Mouse (Mus musculus) mature B cell (primary cell): ENCODE data around the gene Psme2b.
"Not testable (repeated sequence)": the region's sequence is repeated elsewhere in the genome, so short reads cannot be mapped to it uniquely, and the experiment has no call there.

Experiments
- in situ Hi-C: fragments of 300-500 bp; cut with MboI; formaldehyde crosslinking; loops from 2 replicates; pipeline ENCODE4 v1.14.3; 2019

The Psme2b gene

DNA sequence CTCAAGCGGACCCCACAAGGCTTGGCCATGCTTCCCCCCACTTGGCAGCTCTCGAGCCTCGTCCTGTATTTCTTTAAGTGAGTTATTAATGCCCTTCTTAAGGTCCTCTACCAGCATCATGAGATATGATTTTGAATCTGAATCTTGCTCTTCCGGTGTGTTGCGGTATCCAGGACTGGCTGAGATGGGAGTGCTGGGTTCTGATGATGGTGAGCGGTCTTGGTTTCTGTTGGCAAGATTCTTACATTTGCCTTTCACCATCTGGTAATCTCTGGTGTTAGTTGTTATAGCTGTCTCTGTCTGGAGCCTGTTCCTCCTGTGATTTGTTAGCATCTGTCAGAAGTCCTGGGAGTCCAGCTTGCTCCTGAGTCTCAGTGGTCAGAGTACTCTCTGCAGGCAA is at the start of gene Psme2b:
Gene Psme2b (minus strand): TSS at position 101 of the 400 bp plus-strand sequence.
- in situ Hi-C loops, result not testable (repeated sequence)

DNA sequence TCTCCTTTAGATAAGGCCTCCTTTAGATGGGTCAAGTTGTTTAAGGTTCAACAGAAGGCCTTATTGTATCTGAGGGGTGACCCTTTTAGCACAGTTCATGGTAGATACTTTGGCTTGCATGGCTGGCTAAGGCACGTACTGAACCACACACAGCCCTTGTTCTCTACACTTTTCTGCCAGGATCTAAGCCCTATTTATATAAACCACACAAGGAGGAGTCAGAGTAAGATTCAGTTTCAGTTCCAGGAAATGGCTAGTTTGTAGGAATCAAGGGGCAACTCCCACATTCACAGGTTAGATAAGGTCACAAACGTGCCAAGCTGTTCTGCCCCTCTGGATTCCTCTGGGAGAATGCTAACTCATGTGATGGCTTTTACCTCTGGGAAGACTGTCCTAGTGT is 48.0 kb upstream of the Psme2b start, which contains the start of gene Tgtp1:
Gene Tgtp1 (minus strand): TSS at position 155 of the 400 bp plus-strand sequence.
- in situ Hi-C loops, result not testable (repeated sequence)

DNA sequence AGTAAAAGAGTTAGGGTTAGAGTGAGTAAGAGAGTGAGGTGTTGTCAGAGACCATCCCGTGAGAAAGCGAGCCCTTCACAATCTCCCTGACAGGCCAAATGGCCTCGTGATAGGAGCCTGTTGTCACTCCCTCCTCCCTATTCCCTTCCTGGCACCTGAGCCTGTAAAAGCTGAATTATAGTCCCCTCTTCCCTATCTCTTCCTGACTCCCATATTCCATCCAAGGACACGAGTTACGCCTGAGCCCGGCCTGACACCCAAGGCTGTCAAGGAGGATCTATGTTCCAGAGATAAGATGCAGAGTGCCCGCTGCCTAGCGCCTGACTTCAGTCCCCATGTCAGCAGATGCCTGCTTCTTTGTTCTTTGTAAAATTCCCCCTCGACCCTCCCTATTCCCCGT is 47.3 kb upstream of the Psme2b start:
- in situ Hi-C loops, result not testable (repeated sequence)

DNA sequence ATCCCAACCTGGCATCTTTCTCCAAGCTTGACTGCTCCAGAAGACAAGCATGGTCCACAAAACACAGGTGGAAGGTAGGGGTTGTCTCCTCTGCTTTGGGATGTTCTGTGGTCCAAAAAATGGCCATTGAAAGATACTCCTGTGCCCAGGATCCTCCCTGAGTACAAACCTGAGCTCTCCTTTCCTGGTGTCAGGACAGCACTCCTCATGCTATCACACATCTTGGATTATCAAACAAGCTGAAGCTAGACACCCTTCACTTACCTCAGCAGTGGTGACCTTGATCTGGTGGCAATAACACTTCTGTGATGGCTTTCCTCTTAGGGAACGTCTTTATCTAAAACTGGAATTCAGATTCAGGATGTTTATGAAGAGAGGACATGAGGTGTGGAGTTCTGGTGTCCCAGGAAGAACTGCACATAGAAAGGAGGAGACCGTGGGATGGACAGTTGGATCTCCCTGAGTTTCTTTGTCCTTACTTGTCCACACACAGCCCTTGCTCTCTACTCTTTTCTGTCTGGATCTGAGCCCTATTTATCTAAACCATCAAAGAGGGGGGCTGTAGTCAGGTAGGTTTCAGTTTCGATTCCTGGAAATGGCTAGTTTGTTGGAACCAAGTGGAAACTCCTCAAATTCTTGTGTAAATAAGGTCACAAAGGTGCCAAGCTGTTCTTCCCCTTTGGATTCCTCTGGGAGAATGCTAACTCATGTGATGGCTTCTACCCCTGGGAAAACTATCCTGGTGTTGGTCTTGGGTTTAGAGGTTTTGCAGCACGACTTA is 45.9 kb upstream of the Psme2b start, which contains the start of gene Gm12185:
Gene Gm12185 (minus strand): TSS at position 487 of the 781 bp plus-strand sequence.
- in situ Hi-C loops, result not testable (repeated sequence)

GRCm38 (mm10) chr11:48989981-48990380 is 44.0 kb upstream of the Psme2b start:
- in situ Hi-C loops, result not testable (repeated sequence)

DNA sequence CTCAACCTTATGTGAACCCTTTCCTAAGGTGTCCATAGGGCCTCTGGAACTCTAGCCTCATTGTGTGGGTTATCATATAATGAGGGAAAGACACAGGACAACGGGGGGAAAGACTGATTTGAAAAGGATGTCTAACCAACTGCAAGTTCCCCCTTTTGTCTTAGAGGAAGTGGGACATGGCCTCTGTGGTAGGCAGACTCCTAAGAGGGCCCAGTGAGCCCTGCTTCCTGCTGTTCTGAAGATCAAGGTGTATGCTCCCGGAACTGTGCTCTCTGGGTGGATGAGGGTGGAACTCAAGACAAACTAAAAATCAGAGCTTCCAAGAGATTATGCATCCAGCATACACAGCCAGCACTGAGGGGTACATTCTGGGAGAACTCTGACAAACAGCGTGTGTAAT is 42.2 kb upstream of the Psme2b start:
- in situ Hi-C loops, result not testable (repeated sequence)

DNA sequence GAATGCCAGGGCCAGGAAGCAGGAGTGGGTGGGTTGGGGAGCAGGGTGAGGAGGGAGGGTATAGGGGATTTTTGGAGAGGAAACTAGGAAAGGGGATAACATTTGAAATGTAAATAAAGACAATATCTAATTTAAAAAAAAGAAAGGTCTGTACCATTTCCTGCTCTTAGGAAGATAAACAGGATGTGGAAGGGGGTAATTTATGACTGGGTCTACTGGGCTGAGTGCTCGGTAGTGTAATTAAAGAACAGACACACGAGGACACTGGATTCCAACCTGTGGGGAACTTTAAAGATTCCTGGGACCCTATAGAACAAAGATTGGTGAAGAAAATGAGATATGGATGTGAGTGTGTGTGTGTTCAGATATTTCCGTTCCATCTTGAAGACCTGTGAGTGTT is 36.9 kb upstream of the Psme2b start:
- in situ Hi-C loops, result not testable (repeated sequence)

DNA sequence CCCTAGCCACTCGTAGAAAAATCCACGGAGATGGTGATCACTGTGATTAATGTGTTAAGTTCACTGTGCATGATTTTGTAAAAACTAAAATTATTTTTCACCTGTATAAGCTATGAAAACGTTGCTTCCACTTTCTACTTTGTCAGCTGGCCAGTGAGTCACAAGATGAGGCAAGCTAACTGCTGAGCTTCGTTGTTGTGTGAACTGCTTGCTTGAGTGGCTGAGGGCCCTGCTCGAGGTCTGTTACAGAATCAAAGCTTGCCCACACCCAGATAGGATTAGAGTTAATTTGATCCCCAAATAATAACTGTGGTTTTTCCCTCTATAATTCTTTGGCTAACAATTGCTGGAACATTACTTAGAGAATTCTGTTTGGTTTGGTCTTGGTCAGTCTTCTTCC is 34.1 kb upstream of the Psme2b start:
- in situ Hi-C loops, result not testable (repeated sequence)

- in situ Hi-C loops, result not testable (repeated sequence)
Observed at GRCm38 (mm10) chr11:48979251-48979650, 33.3 kb upstream of the Psme2b start, which contains the start of gene 9930111J21Rik1. TSS of gene 9930111J21Rik1 (minus strand) at chr11:48979398.

- in situ Hi-C loops, result not testable (repeated sequence)
Observed at GRCm38 (mm10) chr11:48978240-48978939, 32.4 kb upstream of the Psme2b start, which contains the start of gene Olfr56. TSS of gene Olfr56 (plus strand) at chr11:48978889.

- in situ Hi-C loops, result not testable (repeated sequence)
Observed at GRCm38 (mm10) chr11:48974686-48975085, 28.7 kb upstream of the Psme2b start.

DNA sequence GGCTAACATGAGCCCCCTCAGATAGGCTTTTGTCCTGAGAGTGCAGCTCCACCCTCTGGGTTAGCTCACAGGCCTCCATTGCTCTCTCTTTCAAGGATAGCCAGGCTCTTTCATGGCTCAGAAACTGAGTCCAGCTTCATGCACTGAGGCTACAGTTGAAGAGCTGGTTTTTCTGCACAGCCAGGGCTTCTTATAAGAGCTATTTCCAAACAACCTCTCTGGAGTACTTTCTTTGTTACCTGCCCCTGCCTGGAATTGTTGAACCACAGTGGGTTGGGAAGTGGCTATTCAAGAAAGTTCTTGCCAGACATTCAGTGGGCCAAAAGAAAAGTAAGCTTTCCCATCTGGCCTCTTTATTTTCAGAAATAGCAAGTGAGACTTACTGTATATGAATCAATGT is 6.7 kb downstream of the Psme2b start:
- in situ Hi-C loops, result not testable (repeated sequence)

GRCm38 (mm10) chr11:48935291-48935690 is 10.7 kb downstream of the Psme2b start:
- in situ Hi-C loops, result not testable (repeated sequence)

- in situ Hi-C loops, result not testable (repeated sequence)
Observed at GRCm38 (mm10) chr11:48933923-48934322, 12.1 kb downstream of the Psme2b start.

GRCm38 (mm10) chr11:48933422-48933821 is 12.6 kb downstream of the Psme2b start:
- in situ Hi-C loops, result not testable (repeated sequence)

GRCm38 (mm10) chr11:48928068-48928467 is 17.9 kb downstream of the Psme2b start:
- in situ Hi-C loops, result not testable (repeated sequence)

GRCm38 (mm10) chr11:48926437-48926836 is 19.6 kb downstream of the Psme2b start:
- in situ Hi-C loops, result not testable (repeated sequence)

DNA sequence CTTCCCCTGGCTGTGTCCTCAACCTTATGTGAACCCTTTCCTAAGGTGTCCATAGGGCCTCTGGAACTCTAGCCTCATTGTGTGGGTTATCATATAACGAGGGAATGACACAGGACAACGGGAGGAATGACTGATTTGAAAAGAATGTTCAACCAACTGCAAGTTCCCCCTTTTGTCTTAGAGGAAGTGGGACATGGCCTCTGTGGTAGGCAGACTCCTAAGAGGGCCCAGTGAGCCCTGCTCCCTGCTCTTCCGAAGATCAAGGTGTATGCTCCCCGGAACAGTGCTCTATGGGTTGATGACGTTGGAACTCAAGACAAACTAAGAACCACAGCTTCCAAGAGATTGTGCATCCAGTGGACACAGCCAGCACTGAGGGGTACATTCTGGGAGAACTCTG is 22.2 kb downstream of the Psme2b start:
- in situ Hi-C loops, result not testable (repeated sequence)

DNA sequence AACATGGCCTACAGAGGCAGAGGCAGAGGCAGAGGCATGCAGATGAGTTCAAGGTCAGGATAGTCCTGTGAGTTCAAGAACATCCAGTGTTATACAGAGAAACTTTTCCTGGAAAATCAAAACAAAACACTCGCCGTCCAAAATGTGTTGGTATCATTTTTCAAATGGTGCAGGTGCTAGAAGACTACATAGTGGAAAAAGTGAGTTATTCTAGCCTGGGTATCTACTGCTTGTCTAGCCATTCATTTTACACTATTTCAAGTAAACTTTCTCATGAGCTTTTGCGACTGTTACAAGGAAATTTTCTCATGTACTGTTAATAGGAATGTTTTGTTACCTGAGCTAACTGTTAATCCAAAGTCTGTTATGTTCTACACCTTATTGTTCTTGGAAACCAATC is 27.6 kb downstream of the Psme2b start:
- in situ Hi-C loops, result no loop called here

DNA sequence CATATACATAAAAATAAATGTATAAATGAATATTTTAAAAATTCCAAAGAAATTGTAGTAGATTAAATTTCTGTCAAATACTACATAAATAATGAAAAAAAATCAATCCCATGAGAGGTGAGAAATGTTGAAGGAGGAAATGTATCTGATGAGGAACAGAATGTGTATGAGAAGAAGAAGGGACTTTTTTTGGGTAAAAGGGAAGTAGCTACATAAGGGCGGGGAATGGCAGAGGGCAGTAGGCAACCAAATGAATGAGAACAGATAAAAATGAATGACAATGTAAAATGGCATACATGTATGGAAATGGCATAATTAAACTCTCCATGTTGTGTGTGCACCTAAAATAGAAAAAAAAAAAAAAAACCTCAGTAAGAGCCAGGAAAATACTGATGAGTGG is 32.4 kb downstream of the Psme2b start:
- in situ Hi-C loops, result no loop called here

- in situ Hi-C loops, result no loop called here
Observed at GRCm38 (mm10) chr11:48908459-48908858, 37.5 kb downstream of the Psme2b start.

DNA sequence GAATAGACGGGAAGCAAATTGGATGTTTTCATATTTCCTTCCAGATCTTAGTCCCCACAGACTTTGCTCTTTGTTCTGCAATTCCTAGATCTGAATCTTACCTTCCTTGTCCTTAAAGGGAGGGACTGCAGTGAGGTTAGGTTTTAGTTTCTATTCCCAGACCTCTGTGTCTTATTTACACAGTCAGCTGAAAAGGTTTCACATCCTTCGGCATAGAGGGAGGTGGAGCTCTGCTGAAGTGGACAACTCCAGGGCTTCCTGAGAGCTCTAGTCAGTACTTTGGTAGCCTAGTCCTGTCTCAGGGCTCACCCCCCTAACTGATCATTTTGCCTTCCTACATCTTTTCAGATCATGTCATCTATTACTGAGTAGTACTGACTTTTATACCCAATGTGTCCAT is 44.0 kb downstream of the Psme2b start, which contains the start of gene Gm5431:
Gene Gm5431 (minus strand): TSS at position 194 of the 400 bp plus-strand sequence.
- in situ Hi-C loops, result no loop called here

DNA sequence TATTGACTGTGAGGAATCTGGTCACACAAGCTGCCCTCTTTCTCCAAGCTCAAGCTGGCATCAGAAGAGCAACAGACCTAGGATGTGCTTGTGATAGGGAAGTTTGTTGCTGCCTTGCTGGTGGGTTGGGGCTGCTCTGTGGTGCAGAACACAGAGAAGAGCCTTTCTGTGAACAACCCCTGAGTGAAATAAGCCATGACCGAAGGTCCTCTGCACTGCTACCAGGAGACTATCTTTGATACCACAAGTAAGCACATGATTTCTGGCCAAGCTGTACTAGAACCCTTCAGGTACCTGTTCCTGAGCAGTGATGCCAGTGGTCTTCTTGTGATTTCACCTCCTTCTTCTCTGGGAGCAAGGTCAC is 44.4 kb downstream of the Psme2b start:
- in situ Hi-C loops, result not testable (repeated sequence)
